Mouse (Mus musculus) myocyte (in vitro differentiated cells): ENCODE measurements around the gene Slc5a11.

Experiments
- CEBPB ChIP-seq: IDR thresholded peaks from 2 replicates; pipeline ENCODE4 v1.6.1; 2011; ENCODE audit warnings: mild to moderate bottlenecking, moderate library complexity; ENCODE audit not compliant: poor library complexity, insufficient read depth, severe bottlenecking
- E2F4 ChIP-seq: IDR thresholded peaks from one replicate; pipeline ENCODE4 v1.6.1; 2011; ENCODE audit warnings: mild to moderate bottlenecking, control low read depth, moderate library complexity; ENCODE audit not compliant: insufficient read depth
- MAX ChIP-seq: IDR thresholded peaks from one replicate; pipeline ENCODE4 v1.6.1; 2011; ENCODE audit warnings: low read depth, mild to moderate bottlenecking, control low read depth
- MYOD1 ChIP-seq, 3 experiments: IDR thresholded peaks; one replicate each; pipeline ENCODE4 v1.6.1; 2011; ENCODE audit warnings: control low read depth in 2 of 3, low read depth in 2 of 3, mild to moderate bottlenecking in 2 of 3, moderate library complexity in 1 of 3; ENCODE audit not compliant: insufficient read length in 2 of 3, control insufficient read depth in 1 of 3
- MYOG ChIP-seq, 3 experiments: IDR thresholded peaks; one replicate each; pipeline ENCODE4 v1.6.1; 2011; ENCODE audit warnings: control low read depth in 2 of 3, low read depth in 2 of 3, mild to moderate bottlenecking in 2 of 3; ENCODE audit not compliant: insufficient read length in 2 of 3, control insufficient read depth in 1 of 3, insufficient read depth in 1 of 3
- POLR2A ChIP-seq: IDR thresholded peaks from one replicate; pipeline ENCODE4 v1.6.1; 2011; ENCODE audit warnings: low read depth, mild to moderate bottlenecking, control low read depth, moderate library complexity; ENCODE audit not compliant: insufficient read length
- POLR2AphosphoS2 ChIP-seq: IDR thresholded peaks from one replicate; pipeline ENCODE4 v1.6.1; 2011; ENCODE audit warnings: low read depth, control low read depth; ENCODE audit not compliant: insufficient read length
- SRF ChIP-seq: IDR thresholded peaks from one replicate; pipeline ENCODE4 v1.6.1; 2011; ENCODE audit warnings: low read depth; ENCODE audit not compliant: control insufficient read depth, insufficient read length
- TCF12 ChIP-seq: IDR thresholded peaks from one replicate; pipeline ENCODE4 v1.6.1; 2011; ENCODE audit warnings: mild to moderate bottlenecking, control low read depth; ENCODE audit not compliant: poor library complexity, insufficient read depth, severe bottlenecking
- TCF3 ChIP-seq: IDR thresholded peaks from one replicate; pipeline ENCODE4 v1.6.1; 2011; ENCODE audit warnings: low read depth, control low read depth; ENCODE audit not compliant: insufficient read length
- USF1 ChIP-seq: IDR thresholded peaks from one replicate; pipeline ENCODE4 v1.6.1; 2011; ENCODE audit warnings: low read depth, mild to moderate bottlenecking, control low read depth, moderate library complexity

GRCm38 (mm10) chr7:123220633-123220942 is 6.0 kb downstream of the Slc5a11 start:
- TF ChIP-seq TCF3 = no peak
- no peak for TF ChIP-seq E2F4
- no peak for TF ChIP-seq POLR2A
- TF ChIP-seq MYOG (IDR thresholded peaks at IDR 0.05; ENCODE audit: control insufficient read depth in 1 of 3, insufficient read depth in 1 of 3, insufficient read length in 2 of 3, low read depth in 2 of 3) = no peak
- no peak for TF ChIP-seq USF1
- no peak for TF ChIP-seq MAX
- no peak for TF ChIP-seq CEBPB
- TF ChIP-seq MYOD1 (IDR thresholded peaks at IDR 0.05; ENCODE audit: control insufficient read depth in 1 of 3, insufficient read length in 2 of 3, low read depth in 2 of 3) = no peak
- TF ChIP-seq TCF12 = no peak
- TF ChIP-seq POLR2AphosphoS2 = no peak
- TF ChIP-seq SRF = no peak
